Mouse (Mus musculus): Measurements from ENCODE around the gene Cfdp1. TPM values are rescaled to one million over a fixed set of nuclear protein-coding genes. Genes with fewer than 3 reads are reported as not detected.

Gene Cfdp1
- polyA plus RNA-seq, 1 experiment from 2014 or later = 201 TPM

Other genes starting within 250 kb of the Cfdp1 start
- 0.91 and 1.2 TPM in 2 replicates for gene Ldhd, start 223.9 kb downstream of the Cfdp1 start, polyA plus RNA-seq (2015; fragmentation: Nextera tagmentation; extraction: Ambion mirVana)
- gene Zfp1, start 210.9 kb downstream of the Cfdp1 start, polyA plus RNA-seq (2015; fragmentation: Nextera tagmentation; extraction: Ambion mirVana) = 25.1 and 25.9 TPM in 2 replicates
- gene Ctrb1, start 163.3 kb downstream of the Cfdp1 start, polyA plus RNA-seq (2015; fragmentation: Nextera tagmentation; extraction: Ambion mirVana) = 1.00 and 1.9 TPM in 2 replicates
- gene Bcar1, start 110.5 kb downstream of the Cfdp1 start, polyA plus RNA-seq (2015; fragmentation: Nextera tagmentation; extraction: Ambion mirVana) = 46.5 and 54.2 TPM in 2 replicates
- gene Tmem170, start 22.5 kb upstream of the Cfdp1 start, polyA plus RNA-seq (2015; fragmentation: Nextera tagmentation; extraction: Ambion mirVana) = 4.3 and 4.9 TPM in 2 replicates
- gene Chst5, start 56.2 kb upstream of the Cfdp1 start, polyA plus RNA-seq (2015; fragmentation: Nextera tagmentation; extraction: Ambion mirVana) = 3.2 and 4.9 TPM in 2 replicates
- gene Tmem231, start 79.6 kb upstream of the Cfdp1 start, polyA plus RNA-seq (2015; fragmentation: Nextera tagmentation; extraction: Ambion mirVana) = 17.6 and 18.9 TPM in 2 replicates
- 431 and 452 TPM in 2 replicates for gene Gabarapl2, start 86.4 kb upstream of the Cfdp1 start, polyA plus RNA-seq (2015; fragmentation: Nextera tagmentation; extraction: Ambion mirVana)
- gene Adat1, start 138.0 kb upstream of the Cfdp1 start, polyA plus RNA-seq (2015; fragmentation: Nextera tagmentation; extraction: Ambion mirVana) = 7.8 and 8.0 TPM in 2 replicates
- 158 and 168 TPM in 2 replicates for gene Kars, start 157.0 kb upstream of the Cfdp1 start, polyA plus RNA-seq (2015; fragmentation: Nextera tagmentation; extraction: Ambion mirVana)
- 63.9 and 68.4 TPM in 2 replicates for gene Terf2ip, start 157.1 kb upstream of the Cfdp1 start, polyA plus RNA-seq (2015; fragmentation: Nextera tagmentation; extraction: Ambion mirVana)
- 0.69 and 0.79 TPM in 2 replicates for gene Gm6793, start 160.7 kb upstream of the Cfdp1 start, polyA plus RNA-seq (2015; fragmentation: Nextera tagmentation; extraction: Ambion mirVana)